Mouse (Mus musculus) liver, embryonic 13.5 days (tissue): ENCODE measurements around the gene F5. TPM values are rescaled to one million over a fixed set of nuclear protein-coding genes. Genes with fewer than 3 reads are reported as not detected.

Experiments used
- ATAC-seq: fragments of 200-750 bp; cut with Nextera tagmentation; 2 replicates; pipeline ENCODE4 v1.8.0; 2017; ENCODE audit warnings: low read depth, mild to moderate bottlenecking, moderate number of reproducible peaks, moderate library complexity
- DNase-seq: peaks from one replicate; pipeline ENCODE4 v3.0.0; 2022
- H3K27ac ChIP-seq: fragments of 300-500 bp; sonication (generic); 2 replicates; pipeline ENCODE4 v1.5.1; 2015; ENCODE audit warnings: moderate library complexity, mild to moderate bottlenecking, inconsistent platforms
- H3K27me3 ChIP-seq: fragments of 300-500 bp; sonication (generic); 2 replicates; pipeline ENCODE4 v1.6.1; 2015; ENCODE audit warnings: mild to moderate bottlenecking, inconsistent platforms
- H3K36me3 ChIP-seq: fragments of 300-500 bp; sonication (generic); 2 replicates; pipeline ENCODE4 v1.6.1; 2015; ENCODE audit warnings: mild to moderate bottlenecking, inconsistent platforms
- H3K4me1 ChIP-seq: fragments of 300-500 bp; sonication (generic); replicated peaks from 2 replicates; pipeline ENCODE4 v1.6.1; 2015; ENCODE audit warnings: inconsistent platforms
- H3K4me2 ChIP-seq: fragments of 300-500 bp; sonication (generic); 2 replicates; pipeline ENCODE4 v1.6.1; 2015; ENCODE audit warnings: inconsistent platforms, mild to moderate bottlenecking, moderate library complexity
- H3K4me3 ChIP-seq: fragments of 300-500 bp; sonication (generic); replicated peaks from 2 replicates; pipeline ENCODE4 v1.5.1; 2015; ENCODE audit warnings: mild to moderate bottlenecking, inconsistent platforms
- H3K9ac ChIP-seq: fragments of 300-500 bp; sonication (generic); 2 replicates; pipeline ENCODE4 v1.6.1; 2015; ENCODE audit warnings: mild to moderate bottlenecking, inconsistent platforms
- H3K9me3 ChIP-seq: fragments of 300-500 bp; sonication (generic); replicated peaks from 2 replicates; pipeline ENCODE4 v1.6.1; 2016; ENCODE audit warnings: inconsistent platforms
- WGBS: fragments of 180-500 bp; shearing (Covaris S2); methylation state at CpG from one replicate; pipeline ENCODE4 v1.1.7; 2015; ENCODE audit not compliant: insufficient replicate concordance; 5-methylcytosine and 5-hydroxymethylcytosine counted together
- polyA plus RNA-seq: library from polyadenylated mRNA; unstranded; fragments of >200 nt; fragmentation: Nextera tagmentation; extraction: Ambion mirVana; gene quantifications from 2 replicates; pipeline ENCODE4 v1.2.1, GENCODE M21; 2015

The F5 gene
- polyA plus RNA-seq, 1 experiment from 2014 or later, result 5.0 TPM

GRCm38 (mm10) chr1:164162745-164163144, 11.1 kb downstream of the F5 start:
- WGBS, result 55% methylated on average over 5 of the region's 5 CpGs
- H3K9me3 ChIP-seq, result no peaks in the 10 kb centered on the region
- no peak overlapping the region for H3K9ac ChIP-seq
- H3K27ac ChIP-seq, result peak overlapping the region; percentile 63
- peak; percentile 78 for ATAC-seq
- H3K4me1 ChIP-seq, result no peaks in the 10 kb centered on the region
- H3K27me3 ChIP-seq, result no peaks in the 10 kb centered on the region
- H3K4me3 ChIP-seq, result no peak overlapping the region
- H3K4me2 ChIP-seq, result no peak overlapping the region
- H3K36me3 ChIP-seq, result no peaks in the 10 kb centered on the region
- DNase-seq, result no peak

GRCm38 (mm10) chr1:164168818-164169217, 17.2 kb downstream of the F5 start:
- 58% methylated on average over 4 of the region's 4 CpGs for WGBS
- no peak for DNase-seq

DNA sequence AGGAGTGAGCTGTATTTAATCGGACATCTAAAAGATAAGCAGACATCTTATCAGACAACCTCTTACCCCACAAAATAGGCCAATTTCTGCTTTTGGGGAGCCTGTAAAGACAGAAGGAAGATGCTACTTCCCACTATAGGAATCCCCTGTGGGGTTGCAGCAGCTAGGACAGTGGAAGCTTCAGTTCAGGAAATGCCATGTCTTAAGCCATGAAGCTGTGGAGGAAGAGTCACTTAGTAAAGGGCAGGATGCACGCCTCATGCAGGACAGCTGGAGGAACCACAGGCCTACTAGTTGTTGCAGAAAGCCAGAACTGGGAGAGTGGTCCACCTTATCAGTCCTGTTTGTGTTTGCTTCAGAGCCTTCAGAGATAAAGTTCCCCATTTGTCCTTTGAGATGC, 18.8 kb downstream of the F5 start:
- no peaks in the 10 kb centered on the region for H3K4me1 ChIP-seq
- H3K9ac ChIP-seq, result no peak overlapping the region
- no peaks in the 10 kb centered on the region for H3K27me3 ChIP-seq
- H3K4me3 ChIP-seq, result no peak overlapping the region
- no peak for ATAC-seq
- no peaks in the 10 kb centered on the region for H3K36me3 ChIP-seq
- no peaks in the 10 kb centered on the region for H3K9me3 ChIP-seq
- DNase-seq, result no peak
- H3K4me2 ChIP-seq, result no peak overlapping the region
- no peak overlapping the region for H3K27ac ChIP-seq
- whole genome bisulfite sequencing, result 17% methylated on average over 2 of the region's 2 CpGs

More at GRCm38 (mm10) chr1:164168818-164169217, 17.2 kb downstream of the F5 start:
- Histone ChIP-seq H3K4me1 (no peaks in the 10 kb centered on the region), H3K4me3 (no peak overlapping the region), H3K27ac (no peak overlapping the region), H3K9ac (no peak overlapping the region), H3K27me3 (no peaks in the 10 kb centered on the region), H3K36me3 (no peaks in the 10 kb centered on the region), H3K9me3 (no peaks in the 10 kb centered on the region), H3K4me2 (no peak overlapping the region)
- no peak for ATAC-seq

GRCm38 (mm10) chr1:164173145-164173544, 21.5 kb downstream of the F5 start:
- ATAC-seq, result no peak
- Histone ChIP-seq H3K9me3 (no peaks in the 10 kb centered on the region), H3K4me3 (no peak overlapping the region), H3K4me2 (no peak overlapping the region), H3K27ac (no peak overlapping the region), H3K9ac (no peak overlapping the region), H3K4me1 (no peaks in the 10 kb centered on the region), H3K36me3 (no peaks in the 10 kb centered on the region), H3K27me3 (no peaks in the 10 kb centered on the region)
- no peak for DNase-seq
- WGBS, result 50% methylated on average over 4 of the region's 4 CpGs

GRCm38 (mm10) chr1:164176856-164177255, 25.2 kb downstream of the F5 start:
- DNase-seq, result no peak
- H3K4me1 ChIP-seq, result no peaks in the 10 kb centered on the region

DNA sequence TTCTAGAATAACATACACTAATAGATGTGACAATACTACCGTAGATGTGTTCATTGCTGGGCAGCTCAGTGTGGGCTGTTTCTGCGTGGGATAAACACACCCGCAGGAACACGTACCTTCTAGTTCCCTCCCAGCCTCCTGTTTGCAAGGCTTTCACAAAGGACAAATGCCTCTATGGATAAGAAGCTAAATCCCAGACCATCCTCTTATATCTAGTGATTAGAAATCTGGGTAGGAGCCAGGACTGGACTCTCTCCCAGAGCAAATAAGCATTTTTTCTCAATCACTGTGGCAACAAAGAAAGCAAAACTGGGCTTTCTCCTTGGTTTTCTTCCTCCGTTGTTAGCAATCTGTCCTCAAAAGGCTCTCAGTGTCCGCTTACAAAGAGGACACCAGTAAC, 26.8 kb downstream of the F5 start:
- no peaks in the 10 kb centered on the region for H3K27me3 ChIP-seq
- H3K4me2 ChIP-seq, result no peak overlapping the region
- DNase-seq, result no peak
- no peak overlapping the region for H3K27ac ChIP-seq
- H3K9me3 ChIP-seq, result no peaks in the 10 kb centered on the region
- H3K9ac ChIP-seq, result no peak overlapping the region
- H3K4me1 ChIP-seq, result no peaks in the 10 kb centered on the region
- 69% methylated on average over 6 of the region's 6 CpGs for WGBS
- no peak for ATAC-seq
- H3K4me3 ChIP-seq, result no peak overlapping the region
- 0 out of 2 replicates have a peak, but pooled peaks cover 2% of the 10 kb centered on the region for H3K36me3 ChIP-seq

More at GRCm38 (mm10) chr1:164176856-164177255, 25.2 kb downstream of the F5 start:
- Histone ChIP-seq H3K9me3 (no peaks in the 10 kb centered on the region), H3K9ac (no peak overlapping the region), H3K27ac (no peak overlapping the region), H3K36me3 (no peaks in the 10 kb centered on the region), H3K4me3 (no peak overlapping the region), H3K4me2 (no peak overlapping the region), H3K27me3 (no peaks in the 10 kb centered on the region)
- ATAC-seq, result no peak

DNA sequence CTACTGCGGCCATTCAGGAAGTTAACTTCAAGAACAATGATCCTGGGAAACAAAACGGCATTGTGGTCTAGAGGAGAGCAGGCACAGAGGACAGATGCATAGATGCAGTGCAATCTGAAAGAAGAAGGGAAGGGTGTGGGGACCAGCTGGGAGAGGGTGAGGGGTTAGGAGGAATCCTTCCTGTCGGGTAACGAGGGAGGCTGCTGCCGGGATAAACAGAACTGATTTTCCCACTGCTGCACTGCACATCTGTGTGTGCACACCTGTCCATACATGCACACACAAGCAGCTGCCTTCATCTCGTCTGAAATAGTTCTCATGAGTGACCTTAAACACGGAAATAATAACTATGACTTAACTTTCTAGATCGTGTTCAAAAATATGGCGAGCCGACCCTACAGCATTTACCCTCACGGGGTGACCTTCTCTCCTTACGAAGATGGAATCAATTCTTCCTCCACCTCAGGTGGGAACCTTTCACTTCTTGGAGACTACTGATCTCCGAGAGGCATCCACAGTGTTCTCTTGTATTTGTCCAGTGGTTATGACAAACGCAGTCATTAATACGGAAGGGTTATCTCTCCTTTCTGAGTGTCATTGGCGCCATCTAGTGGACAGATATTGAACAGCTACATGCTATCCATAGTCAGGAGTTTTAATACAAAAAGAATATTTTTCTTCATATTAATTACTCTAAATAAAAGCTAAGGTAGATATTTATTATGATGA, 32.7 kb downstream of the F5 start:
- DNase-seq, result peak; percentile 16
- no peaks in the 10 kb centered on the region for H3K9me3 ChIP-seq
- H3K36me3 ChIP-seq, result peaks cover 6% of the 10 kb centered on the region; the same call in 1 of the 2 replicates
- peak overlapping the region; percentile 28; the same call in 1 of the 2 replicates for H3K4me2 ChIP-seq
- ATAC-seq, result no peak
- H3K9ac ChIP-seq, result no peak overlapping the region
- H3K4me1 ChIP-seq, result no peaks in the 10 kb centered on the region
- no peak overlapping the region for H3K4me3 ChIP-seq
- WGBS, result 40% methylated on average over 16 of the region's 16 CpGs
- H3K27me3 ChIP-seq, result no peaks in the 10 kb centered on the region
- H3K27ac ChIP-seq, result no peak overlapping the region

DNA sequence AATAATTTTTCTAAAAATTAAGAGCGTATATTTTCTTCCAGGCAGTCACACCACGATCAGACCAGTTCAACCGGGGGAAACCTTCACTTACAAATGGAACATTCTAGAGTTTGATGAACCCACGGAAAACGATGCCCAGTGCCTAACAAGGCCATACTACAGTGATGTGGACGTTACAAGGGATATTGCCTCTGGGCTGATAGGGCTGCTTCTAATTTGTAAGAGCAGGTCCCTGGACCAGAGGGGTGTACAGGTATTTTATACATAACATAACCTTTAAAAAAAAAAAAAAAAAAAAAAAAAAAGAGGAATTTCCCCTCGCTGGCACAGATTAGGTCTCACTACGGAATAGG, 33.2 kb downstream of the F5 start:
- no peaks in the 10 kb centered on the region for H3K27me3 ChIP-seq
- H3K9ac ChIP-seq, result no peak overlapping the region
- no peak overlapping the region for H3K27ac ChIP-seq
- H3K4me2 ChIP-seq, result no peak overlapping the region
- 34% methylated on average over 8 of the region's 8 CpGs for WGBS
- no peak for ATAC-seq
- no peak for DNase-seq
- no peak overlapping the region for H3K4me3 ChIP-seq
- H3K36me3 ChIP-seq, result peaks cover 6% of the 10 kb centered on the region; the same call in 1 of the 2 replicates
- no peaks in the 10 kb centered on the region for H3K4me1 ChIP-seq
- H3K9me3 ChIP-seq, result no peaks in the 10 kb centered on the region

DNA sequence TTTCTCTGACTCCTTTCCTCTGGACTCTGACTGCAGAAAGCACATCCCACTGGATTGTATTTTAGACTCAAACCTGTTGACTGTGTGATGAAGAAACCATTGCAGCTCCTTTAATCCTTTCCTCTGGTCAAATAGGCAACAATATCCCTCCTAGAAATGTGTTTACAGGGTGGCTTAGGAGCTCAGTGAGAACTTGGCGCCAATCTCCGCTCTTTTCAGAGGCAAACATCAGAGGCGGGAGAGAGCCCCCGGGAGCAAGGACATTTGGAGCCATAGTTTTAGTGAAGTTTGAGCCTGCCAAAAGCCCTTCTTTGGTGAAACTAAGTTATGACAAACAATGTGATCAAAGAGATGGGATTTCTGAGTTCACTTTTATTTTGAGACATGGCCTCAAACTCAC, 33.7 kb downstream of the F5 start:
- peaks cover 6% of the 10 kb centered on the region; the same call in 1 of the 2 replicates for H3K36me3 ChIP-seq
- DNase-seq, result no peak
- WGBS, result 76% methylated on average over 4 of the region's 4 CpGs

DNA sequence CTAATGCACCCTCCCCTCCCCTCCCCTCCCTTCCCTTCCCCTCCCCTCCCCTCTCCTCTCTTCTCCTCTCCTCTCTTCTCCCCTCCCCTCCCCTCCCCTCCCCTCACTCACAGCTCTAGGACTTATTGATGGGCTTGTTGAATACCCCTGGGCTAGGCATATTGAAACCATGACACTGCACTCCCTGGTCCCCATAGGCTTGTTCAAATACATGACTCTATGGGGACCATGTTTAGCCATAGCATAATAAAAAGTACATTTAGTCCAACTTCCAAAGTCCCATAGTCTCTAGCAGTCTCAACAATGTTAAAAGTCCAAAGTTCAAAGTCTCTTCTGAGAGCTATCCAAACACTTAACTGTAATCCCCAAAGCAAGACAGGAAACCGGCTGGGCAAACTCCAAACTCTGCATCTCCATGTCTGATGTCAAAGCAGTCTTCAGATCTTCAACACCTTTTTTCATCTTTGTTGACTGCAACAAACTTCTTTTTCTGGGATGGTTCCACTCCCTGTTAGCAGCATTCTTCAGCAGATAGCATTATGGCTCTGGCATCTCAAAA, 35.4 kb downstream of the F5 start:
- no peaks in the 10 kb centered on the region for H3K4me1 ChIP-seq
- no peaks in the 10 kb centered on the region for H3K27me3 ChIP-seq
- H3K4me3 ChIP-seq, result no peak overlapping the region
- 61% methylated on average over 1 of the region's 1 CpGs for WGBS
- H3K36me3 ChIP-seq, result peaks cover 6% of the 10 kb centered on the region; the same call in 1 of the 2 replicates
- H3K9ac ChIP-seq, result no peak overlapping the region
- H3K9me3 ChIP-seq, result no peaks in the 10 kb centered on the region
- H3K27ac ChIP-seq, result no peak overlapping the region
- no peak overlapping the region for H3K4me2 ChIP-seq
- ATAC-seq (no peak), DNase-seq (no peak)

More for the DNA sequence above, 33.7 kb downstream of the F5 start:
- Histone ChIP-seq H3K27ac (no peak overlapping the region), H3K9me3 (no peaks in the 10 kb centered on the region), H3K4me2 (no peak overlapping the region), H3K27me3 (no peaks in the 10 kb centered on the region), H3K4me3 (no peak overlapping the region), H3K4me1 (no peaks in the 10 kb centered on the region), H3K9ac (no peak overlapping the region)
- no peak for ATAC-seq

DNA sequence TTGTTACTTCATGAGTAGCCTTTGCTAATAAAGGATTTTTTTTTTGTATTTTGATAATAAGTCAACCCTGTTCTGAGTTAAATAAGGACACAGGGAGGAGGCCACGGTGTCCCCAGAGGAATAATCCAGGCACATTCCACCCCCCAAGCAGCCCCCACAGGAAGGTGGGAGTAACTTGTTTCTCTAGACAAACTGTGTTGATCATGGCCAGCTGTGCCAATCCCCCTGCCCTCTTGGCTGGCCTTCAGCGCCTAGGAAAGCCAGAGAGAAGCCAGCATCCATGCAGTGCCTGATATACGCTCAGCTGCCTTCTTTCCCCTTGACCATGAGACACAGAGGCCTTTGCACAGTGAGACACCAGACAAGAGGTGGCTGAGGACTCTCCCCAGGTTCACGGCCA, 47.9 kb downstream of the F5 start:
- no peak overlapping the region for H3K4me2 ChIP-seq
- H3K9me3 ChIP-seq, result no peaks in the 10 kb centered on the region
- 68% methylated on average over 4 of the region's 4 CpGs for WGBS
- no peak overlapping the region for H3K9ac ChIP-seq
- DNase-seq (no peak), ATAC-seq (no peak)
- no peaks in the 10 kb centered on the region for H3K4me1 ChIP-seq
- no peak overlapping the region for H3K27ac ChIP-seq
- H3K4me3 ChIP-seq, result no peak overlapping the region
- no peaks in the 10 kb centered on the region for H3K27me3 ChIP-seq
- peaks cover 15% of the 10 kb centered on the region; the same call in 1 of the 2 replicates for H3K36me3 ChIP-seq

GRCm38 (mm10) chr1:164208437-164208836, 56.8 kb downstream of the F5 start:
- H3K4me1 ChIP-seq, result no peaks in the 10 kb centered on the region
- 78% methylated on average over 2 of the region's 2 CpGs for WGBS
- no peak for DNase-seq
- no peaks in the 10 kb centered on the region for H3K9me3 ChIP-seq
- H3K4me2 ChIP-seq, result no peak overlapping the region
- no peaks in the 10 kb centered on the region for H3K36me3 ChIP-seq
- H3K27ac ChIP-seq, result no peak overlapping the region
- no peaks in the 10 kb centered on the region for H3K27me3 ChIP-seq
- H3K9ac ChIP-seq, result no peak overlapping the region
- peak; percentile 65 for ATAC-seq
- no peak overlapping the region for H3K4me3 ChIP-seq
